Mouse (Mus musculus) left cerebral cortex, postnatal 36 days (tissue): Measurements from ENCODE around the gene Vipas39. TPM values are rescaled to one million over a fixed set of nuclear protein-coding genes. Genes with fewer than 3 reads are reported as not detected.
"Not testable (repeated sequence)": the region's sequence is repeated elsewhere in the genome, so short reads cannot be mapped to it uniquely, and the experiment has no call there.

Source experiments
- DNase-seq, 2 experiments: peaks; one replicate each; pipeline ENCODE4 v3.0.0; 2021 to 2022; ENCODE audit warnings: low spot score in 2 of 2, mixed read lengths in 1 of 2
- intact Hi-C: fragments of 180-260 bp; cut with DNase I; formaldehyde crosslinking; loops from one replicate; pipeline ENCODE4 v1.15.1; 2025
- total RNA-seq, 2 experiments: library from RNA; stranded (reverse); gene quantifications; 2 replicates each; pipeline ENCODE4 v1.2.3; 2021

The Vipas39 gene
- total RNA-seq, 2 experiments from 2014 or later = 52.1 to 58.6 TPM

- intact Hi-C loops = no loop called here
- DNase-seq = no peak
Observed at GRCm38 (mm10) chr12:87274853-87275831, 9.1 kb upstream of the Vipas39 start.

- intact Hi-C loops = loop anchor here (10.0 kb wide), 1 partner anchor 67 kb away; no protein-coding TSS in a partner anchor
- no peak for DNase-seq
Observed at GRCm38 (mm10) chr12:87267682-87268081, 1.6 kb upstream of the Vipas39 start.

GRCm38 (mm10) chr12:87266827-87267603 is 959 bp upstream of the Vipas39 start:
- intact Hi-C loops = loop anchor here (10.0 kb wide), 1 partner anchor 68 kb away; no protein-coding TSS in a partner anchor
- DNase-seq = no peak

- intact Hi-C loops = loop anchor here (10.0 kb wide), 1 partner anchor 69 kb away; no protein-coding TSS in a partner anchor
- no peak for DNase-seq
Observed at GRCm38 (mm10) chr12:87265444-87265843, 612 bp downstream of the Vipas39 start.

GRCm38 (mm10) chr12:87260562-87260961 is 5.5 kb downstream of the Vipas39 start:
- no peak for DNase-seq
- intact Hi-C loops = loop anchor here (10.0 kb wide), 1 partner anchor 74 kb away; no protein-coding TSS in a partner anchor

- intact Hi-C loops = no loop called here
- no peak for DNase-seq
Observed at GRCm38 (mm10) chr12:87256629-87257028, 9.4 kb downstream of the Vipas39 start.

GRCm38 (mm10) chr12:87253878-87254277 is 12.2 kb downstream of the Vipas39 start:
- intact Hi-C loops = no loop called here
- no peak for DNase-seq

- intact Hi-C loops = no loop called here
- DNase-seq = no peak
Observed at GRCm38 (mm10) chr12:87250161-87250560, 15.9 kb downstream of the Vipas39 start.

GRCm38 (mm10) chr12:87238632-87239031 is 27.4 kb downstream of the Vipas39 start, which contains the start of gene Noxred1:
Noxred1 (minus strand) TSS chr12:87238732.
- no peak for DNase-seq
- intact Hi-C loops = no loop called here

- DNase-seq = no peak
- intact Hi-C loops = no loop called here
Observed at GRCm38 (mm10) chr12:87236882-87237483, 29.1 kb downstream of the Vipas39 start.

- intact Hi-C loops = no loop called here
- DNase-seq = no peak
Observed at GRCm38 (mm10) chr12:87230379-87230895, 35.6 kb downstream of the Vipas39 start.

GRCm38 (mm10) chr12:87229633-87230032 is 36.4 kb downstream of the Vipas39 start:
- intact Hi-C loops = no loop called here

GRCm38 (mm10) chr12:87226801-87227200 is 39.3 kb downstream of the Vipas39 start:
- intact Hi-C loops = no loop called here
- no peak for DNase-seq

More at GRCm38 (mm10) chr12:87229633-87230032, 36.4 kb downstream of the Vipas39 start:
- DNase-seq = no peak

- intact Hi-C loops = no loop called here
- no peak for DNase-seq
Observed at GRCm38 (mm10) chr12:87224950-87225349, 41.1 kb downstream of the Vipas39 start.

- intact Hi-C loops = no loop called here
- no peak for DNase-seq
Observed at GRCm38 (mm10) chr12:87219362-87219761, 46.7 kb downstream of the Vipas39 start.

- DNase-seq = no peak
- intact Hi-C loops = no loop called here
Observed at GRCm38 (mm10) chr12:87217596-87217995, 48.5 kb downstream of the Vipas39 start.

GRCm38 (mm10) chr12:87216053-87216452 is 50.0 kb downstream of the Vipas39 start:
- intact Hi-C loops = no loop called here
- DNase-seq = no peak

GRCm38 (mm10) chr12:87212844-87213606 is 53.0 kb downstream of the Vipas39 start:
- intact Hi-C loops = no loop called here
- no peak for DNase-seq

- intact Hi-C loops, DNase-seq: not testable (repeated sequence)
Observed at GRCm38 (mm10) chr12:87205789-87206188, 60.3 kb downstream of the Vipas39 start.
